Mouse (Mus musculus): ENCODE results near the gene Pald1. TPM values are rescaled to one million over a fixed set of nuclear protein-coding genes. Genes with fewer than 3 reads are reported as not detected.

The Pald1 gene
- polyA plus RNA-seq, 1 experiment from 2014 or later = 29.9 TPM

DNA sequence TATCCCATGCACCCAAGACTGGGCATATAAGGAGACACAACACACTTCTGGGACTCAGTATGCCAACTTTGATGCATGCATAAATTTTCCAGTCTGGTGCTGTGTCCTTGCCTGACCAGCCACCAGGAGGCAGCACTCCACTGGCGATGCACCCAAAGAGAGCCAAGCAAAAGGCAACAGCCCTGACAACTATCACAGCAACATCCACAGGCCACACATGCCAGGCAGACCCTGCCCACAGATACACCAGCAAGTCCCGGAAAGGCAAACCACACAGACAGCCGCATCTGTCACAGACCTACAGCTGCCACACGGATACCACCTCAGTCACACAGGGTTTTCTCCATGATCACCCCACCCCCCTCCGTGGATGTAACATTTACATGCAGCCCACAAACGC is 41.8 kb downstream of the Pald1 start:
- DNase-seq (ENCODE audit: low spot score) = peak; percentile 77
- Histone ChIP-seq H3K27ac (replicated peaks) (no peak overlapping the region), H3K4me3 (no peak overlapping the region), H3K9me3 (no peaks in the 10 kb centered on the region), H3K27me3 (replicated peaks; ENCODE audit: low read depth, poor library complexity, severe bottlenecking) (no peaks in the 10 kb centered on the region), H3K4me1 (peaks cover 32% of the 10 kb centered on the region), H3K36me3 (replicated peaks) (peaks cover 37% of the 10 kb centered on the region)
- 70% methylated on average over 6 of the region's 6 CpGs for WGBS

DNA sequence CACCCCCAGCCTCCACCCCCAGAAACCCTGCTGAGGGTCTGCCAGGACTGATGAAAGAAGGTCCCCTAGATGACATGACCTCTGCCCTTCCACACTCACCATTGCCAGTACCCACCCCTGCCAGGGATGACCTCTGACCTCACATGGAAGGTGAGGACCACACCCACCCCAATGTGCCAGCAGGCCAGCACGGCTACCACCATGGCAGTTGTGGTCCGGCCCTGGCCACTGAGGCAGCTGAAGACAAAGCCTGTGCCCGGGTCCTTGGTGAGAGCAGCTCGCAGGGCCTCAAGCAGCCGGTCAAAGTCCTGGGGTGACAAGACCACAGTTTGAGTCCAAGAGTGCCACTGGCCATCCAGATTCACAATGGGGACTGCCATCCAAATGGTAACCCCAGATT is 42.3 kb downstream of the Pald1 start:
- 91% methylated on average over 5 of the region's 5 CpGs for WGBS
- DNase-seq (ENCODE audit: low spot score) = no peak
- H3K4me1 ChIP-seq = peaks cover 27% of the 10 kb centered on the region

DNA sequence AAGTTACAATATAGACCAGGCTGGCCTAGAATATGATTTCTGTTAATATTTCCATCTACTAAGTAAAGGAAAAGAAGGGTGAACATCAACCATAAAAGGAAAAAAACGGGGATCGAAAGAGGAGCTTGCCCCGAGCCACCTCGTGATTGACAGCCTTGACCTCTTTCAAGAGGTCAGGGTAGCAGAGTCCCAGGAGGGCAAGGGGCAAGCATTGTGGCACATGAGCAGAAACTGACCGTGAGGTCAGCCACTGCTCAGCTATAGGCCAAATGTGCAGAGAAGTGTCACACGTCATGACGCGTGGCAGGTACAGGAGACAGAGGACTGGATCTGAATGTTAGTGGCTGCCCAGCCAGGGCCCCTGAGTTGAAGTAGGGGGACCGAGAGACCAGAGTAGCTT is 43.1 kb downstream of the Pald1 start:
- Histone ChIP-seq H3K4me1 (peaks cover 19% of the 10 kb centered on the region), H3K27me3 (replicated peaks; ENCODE audit: low read depth, poor library complexity, severe bottlenecking) (no peaks in the 10 kb centered on the region), H3K36me3 (replicated peaks) (peaks cover 34% of the 10 kb centered on the region), H3K9me3 (no peaks in the 10 kb centered on the region), H3K27ac (replicated peaks) (no peak overlapping the region), H3K4me3 (no peak overlapping the region)
- 43% methylated on average over 9 of the region's 9 CpGs for WGBS
- DNase-seq (ENCODE audit: low spot score) = no peak

More for the DNA sequence above, 42.3 kb downstream of the Pald1 start:
- Histone ChIP-seq H3K27me3 (replicated peaks; ENCODE audit: low read depth, poor library complexity, severe bottlenecking) (no peaks in the 10 kb centered on the region), H3K27ac (replicated peaks) (no peak overlapping the region), H3K4me3 (no peak overlapping the region), H3K36me3 (replicated peaks) (peaks cover 37% of the 10 kb centered on the region), H3K9me3 (no peaks in the 10 kb centered on the region)

DNA sequence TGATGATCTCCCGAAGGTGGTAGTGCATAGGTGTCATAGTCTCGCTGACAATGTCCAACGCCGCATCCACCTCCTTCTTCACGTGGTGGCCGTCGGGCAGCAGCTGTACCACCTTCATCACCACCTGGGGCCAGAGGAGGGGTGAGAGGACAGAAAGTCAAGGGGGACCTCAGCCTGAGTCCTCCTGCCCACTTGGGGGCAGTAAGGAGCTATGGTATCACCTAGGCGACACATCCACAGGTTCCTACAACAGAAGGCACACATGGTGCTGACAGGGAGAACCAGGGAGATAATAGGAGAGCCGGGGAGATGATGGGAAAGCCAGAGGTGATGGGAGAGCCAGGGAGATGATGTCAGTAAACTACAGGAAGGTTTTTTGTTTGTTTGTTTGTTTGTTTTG is 44.1 kb downstream of the Pald1 start:
- no peaks in the 10 kb centered on the region for H3K9me3 ChIP-seq
- no peaks in the 10 kb centered on the region for H3K27me3 ChIP-seq (replicated peaks; ENCODE audit: low read depth, poor library complexity, severe bottlenecking)
- H3K4me1 ChIP-seq = peaks cover 14% of the 10 kb centered on the region; the same call in 1 of the 2 replicates
- 90% methylated on average over 9 of the region's 9 CpGs for WGBS
- H3K27ac ChIP-seq (replicated peaks) = no peak overlapping the region
- no peak overlapping the region for H3K4me3 ChIP-seq
- H3K36me3 ChIP-seq (replicated peaks) = peaks cover 34% of the 10 kb centered on the region
- DNase-seq (ENCODE audit: low spot score) = no peak

DNA sequence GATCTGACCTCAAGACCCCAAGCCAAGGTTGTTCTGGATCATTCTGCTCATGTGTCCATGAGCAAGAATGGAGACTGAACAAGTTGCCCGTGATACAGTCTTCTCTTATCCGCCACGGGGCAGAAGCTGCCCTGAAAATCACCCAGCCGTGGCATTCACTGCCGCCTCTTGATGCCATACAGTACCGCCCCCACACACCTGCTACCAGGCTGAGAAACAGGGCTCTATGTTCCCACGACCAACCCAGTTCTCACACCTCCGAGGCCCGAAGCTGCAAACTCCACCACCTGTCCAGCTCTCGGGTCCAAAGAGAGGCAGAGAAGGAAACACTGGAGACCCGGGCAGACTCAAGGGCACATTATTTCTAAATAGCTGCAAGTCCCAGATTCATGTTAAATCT is 45.7 kb downstream of the Pald1 start:
- 88% methylated on average over 11 of the region's 11 CpGs for WGBS
- Histone ChIP-seq H3K27ac (replicated peaks) (no peak overlapping the region), H3K4me3 (no peak overlapping the region), H3K36me3 (replicated peaks) (peaks cover 44% of the 10 kb centered on the region), H3K27me3 (replicated peaks; ENCODE audit: low read depth, poor library complexity, severe bottlenecking) (no peaks in the 10 kb centered on the region), H3K9me3 (no peaks in the 10 kb centered on the region), H3K4me1 (peaks cover 14% of the 10 kb centered on the region; the same call in 1 of the 2 replicates)
- no peak for DNase-seq (ENCODE audit: low spot score)

DNA sequence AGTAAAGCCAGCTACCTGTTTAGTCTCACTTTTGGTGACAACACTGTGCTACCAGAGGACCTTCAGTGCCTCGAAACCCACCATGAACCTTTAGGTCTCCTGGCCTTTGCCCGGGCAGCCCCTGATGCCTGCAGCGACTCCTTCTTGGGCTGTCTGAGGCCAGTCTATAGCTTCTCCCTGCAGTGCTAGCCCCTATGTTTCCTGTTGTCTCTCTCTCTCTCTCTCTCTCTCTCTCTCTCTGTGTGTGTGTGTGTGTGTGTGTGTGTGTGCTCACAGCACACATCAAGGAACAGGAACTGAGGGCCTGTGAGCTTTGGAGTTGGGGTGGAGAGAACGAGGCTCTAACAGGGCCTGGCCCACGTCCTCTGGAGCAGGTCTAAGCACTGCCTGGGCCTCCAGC is 46.7 kb downstream of the Pald1 start:
- no peak for DNase-seq (ENCODE audit: low spot score)
- H3K27ac ChIP-seq (replicated peaks) = no peak overlapping the region
- WGBS = 80% methylated on average over 5 of the region's 5 CpGs

DNA sequence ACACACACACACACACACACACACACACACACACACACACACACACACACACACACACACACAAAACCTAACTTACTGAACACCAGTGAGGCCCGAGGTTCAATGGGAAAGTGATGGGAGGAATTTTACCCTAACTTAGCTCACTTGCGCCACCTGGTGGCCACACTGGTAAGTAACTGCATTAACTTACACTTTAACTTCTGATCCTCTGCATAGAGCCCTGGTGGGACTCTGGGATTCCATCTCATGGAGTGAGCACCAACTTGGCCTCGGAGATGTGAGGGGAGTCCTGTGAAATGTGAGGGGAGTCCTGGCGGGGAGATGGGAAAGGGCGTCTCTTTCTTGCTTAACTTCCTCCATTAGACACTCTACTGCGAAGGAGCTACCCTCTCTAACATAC is 47.2 kb downstream of the Pald1 start:
- no peaks in the 10 kb centered on the region for H3K9me3 ChIP-seq
- H3K4me1 ChIP-seq = peaks cover 10% of the 10 kb centered on the region; the same call in 1 of the 2 replicates
- peak; percentile 88 for DNase-seq (ENCODE audit: low spot score)
- no peak overlapping the region for H3K27ac ChIP-seq (replicated peaks)
- WGBS = 23% methylated on average over 6 of the region's 6 CpGs
- H3K27me3 ChIP-seq (replicated peaks; ENCODE audit: low read depth, poor library complexity, severe bottlenecking) = no peaks in the 10 kb centered on the region
- no peak overlapping the region for H3K4me3 ChIP-seq
- peaks cover 36% of the 10 kb centered on the region for H3K36me3 ChIP-seq (replicated peaks)

More for the DNA sequence above, 46.7 kb downstream of the Pald1 start:
- H3K4me3 ChIP-seq = no peak overlapping the region
- no peaks in the 10 kb centered on the region for H3K9me3 ChIP-seq
- H3K36me3 ChIP-seq (replicated peaks) = peaks cover 37% of the 10 kb centered on the region
- peaks cover 11% of the 10 kb centered on the region; the same call in 1 of the 2 replicates for H3K4me1 ChIP-seq
- no peaks in the 10 kb centered on the region for H3K27me3 ChIP-seq (replicated peaks; ENCODE audit: low read depth, poor library complexity, severe bottlenecking)

DNA sequence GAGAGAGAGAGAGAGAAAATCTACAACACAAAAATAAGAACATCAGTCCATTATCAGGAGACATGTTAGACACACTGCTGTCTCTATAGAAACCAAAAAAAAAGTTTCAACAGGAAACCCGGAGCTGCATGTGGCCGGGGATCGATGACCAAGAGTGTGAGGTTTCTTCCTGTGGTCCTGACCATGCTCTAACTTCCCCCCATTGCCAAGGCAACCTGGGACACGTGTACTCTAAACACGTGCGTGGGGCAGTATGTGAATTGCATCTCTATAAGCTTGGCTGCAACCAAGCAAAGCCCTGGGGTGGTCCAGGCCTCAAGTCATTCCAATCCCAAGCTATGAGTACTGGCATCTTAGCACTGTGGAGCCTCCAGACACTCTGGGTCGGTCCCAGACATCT is 48.8 kb downstream of the Pald1 start:
- Histone ChIP-seq H3K4me3 (no peak overlapping the region), H3K27ac (replicated peaks) (no peak overlapping the region), H3K9me3 (no peaks in the 10 kb centered on the region), H3K36me3 (replicated peaks) (peaks cover 27% of the 10 kb centered on the region), H3K4me1 (0 out of 2 replicates have a peak, but pooled peaks cover under 1% of the 10 kb centered on the region), H3K27me3 (replicated peaks; ENCODE audit: low read depth, poor library complexity, severe bottlenecking) (no peaks in the 10 kb centered on the region)
- no peak for DNase-seq (ENCODE audit: low spot score)
- 78% methylated on average over 7 of the region's 7 CpGs for WGBS

DNA sequence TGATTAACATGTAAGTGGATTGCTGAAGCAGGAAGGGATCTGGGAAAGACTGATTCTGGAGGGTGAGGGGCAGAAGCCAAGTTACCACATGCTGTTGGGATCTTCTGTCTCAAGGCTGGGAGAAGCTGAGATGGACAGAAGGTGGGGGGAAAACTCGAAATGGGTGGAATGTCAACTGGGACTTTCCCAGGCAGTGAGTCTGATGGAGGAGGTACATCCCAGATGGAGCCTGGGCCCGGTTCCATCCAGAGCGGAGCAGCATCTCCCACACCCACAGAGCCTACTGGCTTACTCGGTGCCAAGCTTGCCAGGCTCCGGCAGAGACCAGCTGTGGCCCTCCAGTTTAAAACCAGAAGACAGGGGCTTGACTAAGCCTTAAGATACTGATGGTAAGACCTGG is 52.3 kb downstream of the Pald1 start:
- no peak for DNase-seq (ENCODE audit: low spot score)
- Histone ChIP-seq H3K36me3 (replicated peaks) (peaks cover 18% of the 10 kb centered on the region), H3K27me3 (replicated peaks; ENCODE audit: low read depth, poor library complexity, severe bottlenecking) (no peaks in the 10 kb centered on the region), H3K9me3 (no peaks in the 10 kb centered on the region), H3K27ac (replicated peaks) (no peak overlapping the region), H3K4me3 (no peak overlapping the region), H3K4me1 (peaks cover 30% of the 10 kb centered on the region)
- WGBS = 85% methylated on average over 5 of the region's 5 CpGs

DNA sequence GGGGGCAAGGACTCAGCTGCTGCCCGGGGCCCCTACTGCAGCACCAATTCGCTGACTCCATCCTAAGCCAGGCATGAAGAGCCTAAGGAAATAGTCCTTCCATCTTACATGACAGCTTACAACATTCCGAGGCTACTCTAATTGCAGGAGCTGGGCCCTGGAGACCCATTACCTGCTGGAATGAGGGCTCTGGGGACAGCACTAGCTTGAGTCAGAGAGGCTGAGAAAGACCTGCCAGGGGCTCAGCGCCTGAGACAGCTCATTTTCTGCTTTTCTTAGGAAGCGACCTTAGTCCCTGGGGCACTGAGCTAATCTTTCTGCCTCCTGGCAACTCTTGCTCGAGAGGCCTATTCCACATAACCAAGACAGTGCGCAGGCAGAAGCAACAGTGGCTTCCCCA is 54.4 kb downstream of the Pald1 start:
- Histone ChIP-seq H3K4me3 (no peak overlapping the region), H3K27ac (replicated peaks) (0 out of 2 replicates have a peak overlapping the region, but pooled peaks have one; percentile 5), H3K9me3 (no peaks in the 10 kb centered on the region), H3K27me3 (replicated peaks; ENCODE audit: low read depth, poor library complexity, severe bottlenecking) (no peaks in the 10 kb centered on the region), H3K4me1 (peaks cover 44% of the 10 kb centered on the region), H3K36me3 (replicated peaks) (peaks cover 13% of the 10 kb centered on the region)
- no peak for DNase-seq (ENCODE audit: low spot score)
- 45% methylated on average over 7 of the region's 7 CpGs for WGBS

DNA sequence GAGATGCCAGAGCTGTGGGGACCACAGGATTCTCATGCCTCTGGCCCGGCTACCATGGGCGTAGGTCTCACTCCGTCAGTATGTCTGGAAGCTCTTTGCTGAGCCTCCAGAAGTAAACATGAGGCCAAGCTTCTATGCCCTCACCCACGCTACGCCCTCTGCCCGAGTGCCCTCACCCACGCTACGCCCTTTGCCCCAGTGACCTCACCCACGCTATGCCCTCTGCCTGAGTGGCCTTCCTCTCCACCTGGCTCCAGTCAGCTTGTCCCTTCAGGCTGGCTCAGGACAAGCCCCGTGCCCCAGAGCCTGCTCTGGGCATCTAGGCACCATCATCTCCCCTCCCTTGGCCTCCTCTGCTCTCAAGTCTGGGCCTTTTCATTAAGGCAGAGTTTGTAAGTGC is 55.8 kb downstream of the Pald1 start:
- H3K27ac ChIP-seq (replicated peaks) = 0 out of 2 replicates have a peak overlapping the region, but pooled peaks have one; percentile 16
- H3K4me3 ChIP-seq = no peak overlapping the region
- DNase-seq (ENCODE audit: low spot score) = no peak
- WGBS = 84% methylated on average over 10 of the region's 10 CpGs
- H3K36me3 ChIP-seq (replicated peaks) = peaks cover 13% of the 10 kb centered on the region
- no peaks in the 10 kb centered on the region for H3K27me3 ChIP-seq (replicated peaks; ENCODE audit: low read depth, poor library complexity, severe bottlenecking)
- H3K4me1 ChIP-seq = peaks cover 44% of the 10 kb centered on the region
- no peaks in the 10 kb centered on the region for H3K9me3 ChIP-seq

DNA sequence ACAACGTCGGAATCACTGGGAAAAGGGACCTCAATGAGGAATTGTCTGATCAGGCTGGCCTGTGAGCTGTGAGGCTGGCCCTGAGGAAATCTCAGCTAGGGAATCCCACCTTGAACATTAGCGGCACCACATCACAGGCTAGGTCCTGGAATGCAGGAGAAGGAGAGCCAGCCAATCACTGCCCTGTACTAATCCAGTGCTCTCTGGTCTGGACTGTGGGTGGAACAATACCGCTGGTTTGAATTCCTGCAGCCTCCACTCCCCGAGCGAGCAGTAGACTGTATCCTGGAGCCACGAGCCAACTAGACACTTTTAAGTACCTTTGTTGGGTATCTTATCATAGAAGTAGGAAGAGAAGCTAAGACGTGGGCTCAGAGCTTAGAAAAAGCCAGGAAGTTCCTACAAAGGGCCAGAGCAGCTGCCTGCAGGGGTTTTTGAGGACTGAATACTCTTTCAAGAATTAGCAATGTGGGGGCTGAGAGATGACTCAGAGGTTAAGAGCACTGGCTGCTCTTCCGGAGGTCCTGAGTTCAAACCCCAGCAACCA is 57.5 kb downstream of the Pald1 start:
- H3K36me3 ChIP-seq (replicated peaks) = peaks cover 30% of the 10 kb centered on the region
- no peaks in the 10 kb centered on the region for H3K27me3 ChIP-seq (replicated peaks; ENCODE audit: low read depth, poor library complexity, severe bottlenecking)
- 45% methylated on average over 9 of the region's 9 CpGs for WGBS
- H3K4me3 ChIP-seq = no peak overlapping the region
- H3K4me1 ChIP-seq = peaks cover 44% of the 10 kb centered on the region
- no peaks in the 10 kb centered on the region for H3K9me3 ChIP-seq
- DNase-seq (ENCODE audit: low spot score) = peak; percentile 45
- no peak overlapping the region; the same call in 1 of the 2 replicates for H3K27ac ChIP-seq (replicated peaks)

DNA sequence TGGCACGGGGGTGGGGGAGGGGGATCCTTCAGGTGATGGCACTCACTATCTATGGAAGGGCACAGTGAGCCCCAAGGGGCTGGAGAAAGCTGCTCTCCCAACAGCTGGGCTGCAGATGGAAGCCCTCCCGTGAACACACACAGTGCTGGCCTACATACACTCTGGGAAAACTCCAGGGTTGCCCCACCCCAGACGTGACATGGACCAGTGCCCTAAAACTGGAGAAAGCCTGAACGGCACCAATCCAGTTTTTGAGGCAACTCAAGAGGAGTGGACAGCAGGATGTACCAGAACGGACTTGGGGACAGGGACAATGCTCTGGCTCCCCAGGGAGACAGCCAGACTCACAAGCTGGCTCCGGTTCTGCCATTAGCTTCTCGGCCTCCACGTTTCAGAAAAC is 58.6 kb downstream of the Pald1 start:
- Histone ChIP-seq H3K4me1 (peaks cover 44% of the 10 kb centered on the region), H3K4me3 (no peak overlapping the region), H3K27ac (replicated peaks) (no peak overlapping the region), H3K9me3 (no peaks in the 10 kb centered on the region), H3K27me3 (replicated peaks; ENCODE audit: low read depth, poor library complexity, severe bottlenecking) (no peaks in the 10 kb centered on the region), H3K36me3 (replicated peaks) (peaks cover 41% of the 10 kb centered on the region)
- no peak for DNase-seq (ENCODE audit: low spot score)
- 72% methylated on average over 8 of the region's 8 CpGs for WGBS
